Mouse (Mus musculus): ENCODE results near the gene Fmo6. TPM values are rescaled to one million over a fixed set of nuclear protein-coding genes. Genes with fewer than 3 reads are reported as not detected.

The Fmo6 gene
- polyA plus RNA-seq, 1 experiment, result not detected

DNA sequence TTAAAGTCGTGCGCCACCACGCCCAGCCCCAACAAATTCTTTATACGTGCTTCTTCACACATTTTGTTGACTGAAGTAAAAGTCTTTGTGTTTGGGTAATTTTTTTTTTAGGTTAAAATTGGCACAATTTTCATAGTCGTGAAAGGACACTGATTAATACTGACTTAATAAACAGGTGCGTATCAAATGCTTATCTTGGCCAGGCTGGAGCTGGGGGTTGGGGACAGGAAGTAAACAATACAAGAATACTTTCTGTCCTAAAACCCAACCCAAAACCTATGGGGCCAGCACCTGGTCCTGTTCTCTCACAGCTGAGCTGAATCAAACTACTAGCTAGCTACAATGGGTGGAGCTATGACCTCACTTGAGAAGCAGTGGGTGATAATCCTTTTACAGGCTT is 44.3 kb downstream of the Fmo6 start:
- Histone ChIP-seq H3K27ac (ENCODE audit: insufficient read depth, low read depth, low read length) (no peak overlapping the region), H3K4me1 (ENCODE audit: control insufficient read depth, insufficient read depth, low read length) (no peaks in the 10 kb centered on the region), H3K4me3 (ENCODE audit: insufficient read depth, low read depth, low read length) (no peak overlapping the region)
- 94% methylated on average over 6 of the region's 6 CpGs for WGBS
- no peak for TF ChIP-seq CTCF (IDR thresholded peaks at IDR 0.05; ENCODE audit: insufficient read depth, low read depth, low read length)
- no peak for TF ChIP-seq POLR2A (IDR thresholded peaks at IDR 0.05; ENCODE audit: insufficient read depth, low read depth, low read length)

DNA sequence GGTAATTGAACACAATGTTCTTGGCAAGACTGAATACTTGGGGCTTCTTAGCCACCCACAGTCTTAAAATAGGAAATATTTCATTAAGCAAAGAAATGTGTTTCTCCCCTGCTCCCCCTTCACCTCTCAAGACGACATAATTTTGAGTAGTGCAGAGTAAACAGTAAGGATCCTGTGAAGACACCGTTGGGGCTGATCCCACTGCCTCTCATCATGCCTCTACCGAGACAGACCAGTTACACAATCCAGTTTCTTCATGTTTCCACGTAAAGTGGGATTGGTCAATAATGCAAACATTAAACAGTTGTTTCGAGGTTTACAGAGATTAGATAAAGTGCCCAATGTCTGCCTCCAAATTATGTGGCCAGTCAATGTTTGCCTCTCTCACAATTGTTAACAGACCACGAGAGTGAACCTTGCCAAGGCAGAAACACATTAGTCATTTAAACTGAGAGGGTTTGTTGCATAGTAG is 45.3 kb downstream of the Fmo6 start:
- Histone ChIP-seq H3K4me3 (ENCODE audit: insufficient read depth, low read depth, low read length) (no peak overlapping the region), H3K4me1 (ENCODE audit: control insufficient read depth, insufficient read depth, low read length) (no peaks in the 10 kb centered on the region), H3K27ac (ENCODE audit: insufficient read depth, low read depth, low read length) (no peak overlapping the region)
- 57% methylated on average over 6 of the region's 6 CpGs for WGBS
- TF ChIP-seq CTCF (IDR thresholded peaks at IDR 0.05; ENCODE audit: insufficient read depth, low read depth, low read length) (no peak), POLR2A (IDR thresholded peaks at IDR 0.05; ENCODE audit: insufficient read depth, low read depth, low read length) (no peak)

DNA sequence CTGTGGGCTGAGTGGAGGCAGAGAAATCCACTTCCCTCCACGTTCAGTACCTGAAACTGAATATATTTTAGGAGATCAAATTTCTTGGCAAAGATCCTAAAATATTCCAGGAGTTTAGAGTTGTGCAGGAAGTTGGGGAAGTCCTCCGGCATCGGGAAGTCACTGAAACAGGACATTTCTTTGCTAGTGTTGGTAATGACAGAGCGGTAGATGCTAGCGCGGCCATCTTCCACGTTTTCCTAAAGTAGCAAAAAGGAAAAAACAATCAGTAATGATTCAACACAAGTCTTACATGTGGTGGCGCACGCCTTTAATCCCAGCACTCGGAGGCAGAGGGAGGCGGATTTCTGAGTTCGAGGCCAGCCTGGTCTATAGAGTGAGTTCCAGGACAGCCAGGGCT is 48.7 kb downstream of the Fmo6 start:
- no peaks in the 10 kb centered on the region for H3K4me1 ChIP-seq (ENCODE audit: control insufficient read depth, insufficient read depth, low read length)
- TF ChIP-seq CTCF (IDR thresholded peaks at IDR 0.05; ENCODE audit: insufficient read depth, low read depth, low read length) (no peak), POLR2A (IDR thresholded peaks at IDR 0.05; ENCODE audit: insufficient read depth, low read depth, low read length) (no peak)
- 89% methylated on average over 12 of the region's 12 CpGs for WGBS
- no peak overlapping the region for H3K4me3 ChIP-seq (ENCODE audit: insufficient read depth, low read depth, low read length)
- H3K27ac ChIP-seq (ENCODE audit: insufficient read depth, low read depth, low read length), result no peak overlapping the region

DNA sequence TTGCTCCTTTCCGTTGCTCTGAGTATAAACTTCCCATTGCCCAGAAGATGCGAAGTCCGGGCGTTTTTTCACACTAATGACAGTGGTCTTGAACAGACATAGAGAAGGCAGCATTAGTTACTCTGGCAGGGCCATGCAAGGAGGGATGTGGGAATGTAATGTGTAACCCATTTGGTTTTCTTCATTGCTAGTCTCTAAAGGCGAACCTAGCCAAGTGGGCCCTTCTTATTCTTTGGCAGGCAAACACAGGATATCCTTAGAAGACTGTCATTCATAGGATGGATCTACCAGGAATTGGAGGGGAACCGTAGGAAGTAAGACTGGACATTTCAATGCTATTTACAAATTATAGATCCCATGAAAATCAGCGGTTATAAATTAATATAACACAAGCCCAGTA is 49.7 kb downstream of the Fmo6 start:
- WGBS, result 93% methylated on average over 7 of the region's 7 CpGs
- no peak overlapping the region for H3K4me3 ChIP-seq (ENCODE audit: insufficient read depth, low read depth, low read length)
- no peaks in the 10 kb centered on the region for H3K4me1 ChIP-seq (ENCODE audit: control insufficient read depth, insufficient read depth, low read length)
- no peak for TF ChIP-seq POLR2A (IDR thresholded peaks at IDR 0.05; ENCODE audit: insufficient read depth, low read depth, low read length)
- no peak for TF ChIP-seq CTCF (IDR thresholded peaks at IDR 0.05; ENCODE audit: insufficient read depth, low read depth, low read length)
- no peak overlapping the region for H3K27ac ChIP-seq (ENCODE audit: insufficient read depth, low read depth, low read length)

DNA sequence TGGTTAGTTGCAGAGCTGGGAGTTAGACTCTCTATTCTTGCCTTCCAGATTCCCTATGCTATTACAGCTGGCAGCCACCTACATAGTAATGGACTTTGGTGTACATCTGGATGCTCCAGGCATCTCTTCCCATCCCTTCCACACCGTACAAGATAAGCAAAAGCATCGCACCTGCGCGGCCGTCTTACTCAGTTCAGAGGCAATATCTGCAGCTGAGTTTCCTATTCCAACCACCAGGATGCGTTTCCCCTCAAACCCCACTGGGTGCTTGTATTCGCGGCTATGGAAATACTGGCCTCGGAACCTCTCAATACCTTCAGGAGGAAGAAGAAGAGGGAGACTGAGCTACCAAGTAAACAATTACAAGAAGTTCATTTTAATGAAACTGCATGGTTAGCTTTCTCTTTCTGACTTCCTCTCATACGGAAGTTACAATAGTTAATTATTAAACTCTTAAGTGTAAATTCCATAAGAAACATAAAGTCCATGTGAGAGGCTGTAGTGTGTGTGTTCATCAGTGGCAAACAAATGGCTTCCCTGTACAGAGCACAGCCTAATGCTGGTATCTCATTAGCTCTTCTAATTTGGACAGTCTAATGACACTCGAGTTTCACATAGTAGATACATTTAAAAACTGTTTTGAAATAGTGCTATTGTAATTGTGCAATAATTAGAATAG is 51.0 kb downstream of the Fmo6 start:
- no peak for TF ChIP-seq POLR2A (IDR thresholded peaks at IDR 0.05; ENCODE audit: insufficient read depth, low read depth, low read length)
- no peak for TF ChIP-seq CTCF (IDR thresholded peaks at IDR 0.05; ENCODE audit: insufficient read depth, low read depth, low read length)
- Histone ChIP-seq H3K27ac (ENCODE audit: insufficient read depth, low read depth, low read length) (no peak overlapping the region), H3K4me1 (ENCODE audit: control insufficient read depth, insufficient read depth, low read length) (no peaks in the 10 kb centered on the region), H3K4me3 (ENCODE audit: insufficient read depth, low read depth, low read length) (no peak overlapping the region)
- 84% methylated on average over 11 of the region's 11 CpGs for WGBS

DNA sequence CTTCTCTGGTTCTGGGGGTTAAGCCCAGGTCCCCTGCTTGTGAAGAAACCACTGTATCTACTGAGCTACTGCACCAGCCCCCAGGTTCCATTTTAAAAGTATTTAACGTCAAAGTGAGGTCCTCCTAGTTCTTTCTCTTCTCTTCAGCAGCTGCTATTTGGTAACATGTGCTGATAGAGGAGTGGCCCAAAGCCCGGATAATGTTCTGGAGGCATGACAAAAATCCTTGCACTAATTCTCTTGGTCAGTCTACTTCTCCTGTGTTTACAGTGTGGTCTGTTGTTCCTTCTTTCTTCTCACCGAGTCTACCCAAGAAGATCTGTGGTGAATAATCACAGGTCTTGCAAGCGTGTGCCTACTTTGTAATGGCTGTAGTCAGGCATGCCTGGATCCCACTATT is 54.6 kb downstream of the Fmo6 start:
- no peak overlapping the region for H3K27ac ChIP-seq (ENCODE audit: insufficient read depth, low read depth, low read length)
- no peak overlapping the region for H3K4me3 ChIP-seq (ENCODE audit: insufficient read depth, low read depth, low read length)
- TF ChIP-seq CTCF (IDR thresholded peaks at IDR 0.05; ENCODE audit: insufficient read depth, low read depth, low read length) (no peak), POLR2A (IDR thresholded peaks at IDR 0.05; ENCODE audit: insufficient read depth, low read depth, low read length) (no peak)
- 57% methylated on average over 4 of the region's 4 CpGs for WGBS
- H3K4me1 ChIP-seq (ENCODE audit: control insufficient read depth, insufficient read depth, low read length), result no peaks in the 10 kb centered on the region

DNA sequence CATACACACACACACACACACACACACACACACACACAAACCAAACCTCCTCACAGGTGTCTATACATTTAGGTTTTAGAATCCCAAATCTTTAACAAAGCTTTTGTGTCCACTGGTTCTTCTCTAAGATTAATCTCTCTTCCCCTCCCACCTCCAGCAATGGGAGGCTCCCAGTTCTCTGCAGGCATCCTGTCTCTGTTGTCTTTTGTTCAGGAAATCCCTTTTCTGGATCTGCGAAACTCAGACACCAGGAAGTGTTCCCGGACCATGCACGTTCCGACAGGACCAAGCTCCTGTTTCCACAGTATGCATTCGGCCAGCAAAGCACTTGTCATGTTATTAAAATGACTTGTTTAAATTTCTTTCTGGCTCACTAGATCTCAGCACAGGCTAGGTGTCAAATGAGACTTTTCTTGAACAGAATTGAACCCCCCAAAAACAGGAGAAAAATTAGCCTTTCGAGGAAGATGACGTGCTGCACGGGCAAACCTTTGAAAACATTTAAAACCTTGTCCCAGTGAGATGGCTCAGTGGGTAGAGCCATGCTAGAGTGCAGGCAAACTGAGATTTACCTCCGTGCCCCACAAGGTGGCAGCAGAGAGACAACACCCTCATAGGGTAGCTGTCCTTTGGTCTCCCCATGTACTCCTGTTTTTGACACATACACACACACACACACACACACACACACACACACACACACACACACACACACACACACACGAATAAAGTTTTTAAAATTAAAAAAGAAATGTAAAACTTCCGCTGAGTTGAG is 57.5 kb downstream of the Fmo6 start:
- Histone ChIP-seq H3K4me1 (ENCODE audit: control insufficient read depth, insufficient read depth, low read length) (no peaks in the 10 kb centered on the region), H3K27ac (ENCODE audit: insufficient read depth, low read depth, low read length) (no peak overlapping the region), H3K4me3 (ENCODE audit: insufficient read depth, low read depth, low read length) (no peak overlapping the region)
- TF ChIP-seq CTCF (IDR thresholded peaks at IDR 0.05; ENCODE audit: insufficient read depth, low read depth, low read length) (no peak), POLR2A (IDR thresholded peaks at IDR 0.05; ENCODE audit: insufficient read depth, low read depth, low read length) (no peak)
- WGBS, result 62% methylated on average over 11 of the region's 11 CpGs

DNA sequence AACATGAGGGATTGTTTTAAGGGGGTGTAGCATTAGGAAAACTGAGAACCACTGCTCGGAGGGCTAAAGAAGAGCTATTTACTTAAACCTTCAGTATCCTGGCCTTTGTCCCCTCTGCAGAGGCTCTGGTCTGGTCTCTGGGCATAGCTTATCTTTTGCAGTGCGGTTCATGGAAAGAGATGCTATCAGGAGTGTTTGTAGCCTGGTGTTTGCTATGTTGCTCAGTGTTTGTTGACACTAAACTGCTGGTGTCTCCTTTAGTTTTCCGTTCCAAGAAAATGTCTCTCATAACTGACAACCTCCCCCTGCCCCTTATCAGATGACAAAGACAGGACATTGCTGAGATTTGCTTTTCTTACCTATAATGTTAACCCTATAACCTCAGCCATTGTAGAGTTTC is 62.2 kb downstream of the Fmo6 start:
- TF ChIP-seq CTCF (IDR thresholded peaks at IDR 0.05; ENCODE audit: insufficient read depth, low read depth, low read length) (no peak), POLR2A (IDR thresholded peaks at IDR 0.05; ENCODE audit: insufficient read depth, low read depth, low read length) (no peak)
- 84% methylated on average over 3 of the region's 3 CpGs for WGBS

DNA sequence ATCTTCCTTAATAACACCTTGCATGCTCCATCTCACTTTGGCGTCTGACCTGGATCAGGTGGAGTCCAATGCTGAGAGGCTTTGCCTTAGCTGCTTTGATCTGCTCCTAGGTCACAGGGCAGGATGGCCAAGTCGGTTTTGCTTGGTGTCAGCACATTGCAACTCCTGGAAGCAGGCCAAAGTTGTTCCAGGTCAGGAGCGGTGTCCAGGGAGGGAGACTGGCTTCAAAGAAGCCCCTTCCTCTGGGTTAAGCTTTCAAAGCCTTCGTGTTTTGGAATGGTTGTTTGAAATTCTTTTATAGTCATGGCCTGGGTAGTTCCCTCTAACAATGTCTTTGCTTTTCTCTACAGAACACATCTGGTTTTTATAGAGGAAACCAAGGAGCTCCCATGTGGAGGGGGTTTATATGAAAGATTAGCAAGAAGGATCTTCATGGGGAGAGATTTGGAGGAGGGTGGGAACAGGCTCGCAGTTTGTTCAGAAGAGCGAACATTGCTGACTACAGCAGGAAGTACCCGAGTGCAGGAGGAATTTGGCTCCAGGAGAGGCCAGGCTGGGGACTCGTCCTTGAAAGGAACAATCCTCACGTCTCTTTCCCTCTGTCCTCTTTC is 65.5 kb downstream of the Fmo6 start:
- Histone ChIP-seq H3K4me1 (ENCODE audit: control insufficient read depth, insufficient read depth, low read length) (no peaks in the 10 kb centered on the region), H3K27ac (ENCODE audit: insufficient read depth, low read depth, low read length) (no peak overlapping the region), H3K4me3 (ENCODE audit: insufficient read depth, low read depth, low read length) (no peak overlapping the region)
- TF ChIP-seq POLR2A (IDR thresholded peaks at IDR 0.05; ENCODE audit: insufficient read depth, low read depth, low read length), result no peak
- no peak for TF ChIP-seq CTCF (IDR thresholded peaks at IDR 0.05; ENCODE audit: insufficient read depth, low read depth, low read length)
- WGBS, result 49% methylated on average over 9 of the region's 9 CpGs

More for the DNA sequence above, 62.2 kb downstream of the Fmo6 start:
- Histone ChIP-seq H3K4me3 (ENCODE audit: insufficient read depth, low read depth, low read length) (no peak overlapping the region), H3K27ac (ENCODE audit: insufficient read depth, low read depth, low read length) (no peak overlapping the region), H3K4me1 (ENCODE audit: control insufficient read depth, insufficient read depth, low read length) (no peaks in the 10 kb centered on the region)
